Mouse (Mus musculus) neural tube, embryonic 15.5 days (tissue): ENCODE results near the gene Ms4a1. TPM values are rescaled to one million over a fixed set of nuclear protein-coding genes. Genes with fewer than 3 reads are reported as not detected.
"Not testable (repeated sequence)": the region's sequence is repeated elsewhere in the genome, so short reads cannot be mapped to it uniquely, and the experiment has no call there.

Source experiments
- ATAC-seq: fragments of 200-750 bp; cut with Nextera tagmentation; 2 replicates; pipeline ENCODE4 v1.8.0; 2017; ENCODE audit warnings: mild to moderate bottlenecking, moderate TSS enrichment, moderate library complexity; ENCODE audit not compliant: low FRiP score
- H3K27ac ChIP-seq: fragments of 300-500 bp; sonication (generic); replicated peaks from 2 replicates; pipeline ENCODE4 v1.5.1; 2015; ENCODE audit warnings: mild to moderate bottlenecking, inconsistent platforms
- H3K27me3 ChIP-seq: fragments of 300-500 bp; sonication (generic); replicated peaks from 2 replicates; pipeline ENCODE4 v1.6.1; 2015; ENCODE audit warnings: inconsistent platforms
- H3K36me3 ChIP-seq: fragments of 300-500 bp; sonication (generic); 2 replicates; pipeline ENCODE4 v1.6.1; 2015; ENCODE audit warnings: inconsistent platforms
- H3K4me1 ChIP-seq: fragments of 300-500 bp; sonication (generic); 2 replicates; pipeline ENCODE4 v1.6.1; 2015; ENCODE audit warnings: inconsistent platforms
- H3K4me2 ChIP-seq: fragments of 300-500 bp; sonication (generic); 2 replicates; pipeline ENCODE4 v1.6.1; 2015; ENCODE audit warnings: inconsistent platforms, mild to moderate bottlenecking, moderate library complexity
- H3K4me3 ChIP-seq: fragments of 300-500 bp; sonication (generic); replicated peaks from 2 replicates; pipeline ENCODE4 v1.5.1; 2015; ENCODE audit warnings: mild to moderate bottlenecking, inconsistent platforms
- H3K9ac ChIP-seq: fragments of 300-500 bp; sonication (generic); replicated peaks from 2 replicates; pipeline ENCODE4 v1.6.1; 2015; ENCODE audit warnings: mild to moderate bottlenecking, inconsistent platforms
- H3K9me3 ChIP-seq: fragments of 300-500 bp; sonication (generic); replicated peaks from 2 replicates; pipeline ENCODE4 v1.6.1; 2016; ENCODE audit warnings: inconsistent platforms
- WGBS: fragments of 180-500 bp; shearing (Covaris S2); methylation state at CpG from one replicate; pipeline ENCODE4 v1.1.7; 2015; ENCODE audit warnings: mixed read lengths; 5-methylcytosine and 5-hydroxymethylcytosine counted together
- polyA plus RNA-seq: library from polyadenylated mRNA; unstranded; fragments of >200 nt; fragmentation: Nextera tagmentation; extraction: Ambion mirVana; gene quantifications from 2 replicates; pipeline ENCODE4 v1.2.1, GENCODE M21; 2015

Ms4a1 gene
- 0.05 TPM in 1 of 2 replicates, not detected in the other for polyA plus RNA-seq

GRCm38 (mm10) chr19:11266052-11266845 is at the start of gene Ms4a1:
Gene Ms4a1 (minus strand): TSS chr19:11266241.
- H3K4me3 ChIP-seq, result no peak within 1 kb of the TSS
- ATAC-seq, result no peak
- H3K9ac ChIP-seq, result no peak within 1 kb of the TSS
- H3K27ac ChIP-seq, result no peak within 1 kb of the TSS
- no peaks in the 10 kb centered on the region for H3K36me3 ChIP-seq
- H3K9me3 ChIP-seq, result no peaks in the 10 kb centered on the region
- H3K4me1 ChIP-seq, result no peaks in the 10 kb centered on the region
- H3K27me3 ChIP-seq, result no peaks in the 10 kb centered on the region
- no peak within 1 kb of the TSS for H3K4me2 ChIP-seq
- WGBS, result 81% methylated on average over 8 of the region's 8 CpGs

GRCm38 (mm10) chr19:11314354-11314753 is 48.3 kb upstream of the Ms4a1 start, which contains the start of gene Ms4a14:
Gene Ms4a14 (minus strand): TSS chr19:11314454.
- Histone ChIP-seq H3K4me3 (no peak within 1 kb of the TSS), H3K36me3 (no peaks in the 10 kb centered on the region), H3K4me1 (no peaks in the 10 kb centered on the region), H3K9ac (no peak within 1 kb of the TSS), H3K27me3 (no peaks in the 10 kb centered on the region), H3K4me2 (no peak within 1 kb of the TSS), H3K9me3 (no peaks in the 10 kb centered on the region), H3K27ac (no peak within 1 kb of the TSS)
- no peak for ATAC-seq
- WGBS, result 77% methylated on average over 1 of the region's 1 CpGs

DNA sequence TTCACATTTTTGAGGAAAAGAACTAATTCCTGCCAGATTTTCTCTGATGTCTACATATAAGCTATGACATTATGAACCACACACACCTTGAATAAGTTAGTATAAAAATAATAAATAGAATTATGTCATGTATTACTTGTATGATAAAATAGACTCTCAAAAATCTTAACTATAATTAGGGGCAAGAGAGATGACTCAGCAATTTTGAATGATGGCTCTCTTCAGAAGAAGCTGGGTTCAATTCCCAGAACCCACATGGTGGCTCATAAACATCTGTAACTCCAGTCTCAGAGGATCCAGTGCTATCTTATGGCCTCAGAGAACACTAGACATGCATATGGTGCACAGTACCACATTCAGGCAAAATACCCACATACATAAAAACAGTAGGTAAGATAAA is 42.8 kb upstream of the Ms4a1 start:
- no peak for ATAC-seq
- Histone ChIP-seq H3K27me3 (no peaks in the 10 kb centered on the region), H3K4me3 (no peak overlapping the region), H3K27ac (no peak overlapping the region), H3K36me3 (no peaks in the 10 kb centered on the region), H3K4me2 (no peak overlapping the region), H3K9ac (no peak overlapping the region), H3K4me1 (no peaks in the 10 kb centered on the region), H3K9me3 (no peaks in the 10 kb centered on the region)

- not testable (repeated sequence) for H3K36me3 ChIP-seq, H3K4me2 ChIP-seq, H3K4me3 ChIP-seq, H3K27me3 ChIP-seq, H3K9me3 ChIP-seq, H3K27ac ChIP-seq, H3K4me1 ChIP-seq, ATAC-seq, H3K9ac ChIP-seq
- 51% methylated on average over 4 of the region's 4 CpGs for WGBS
Measured at GRCm38 (mm10) chr19:11299529-11299928, 33.5 kb upstream of the Ms4a1 start.

GRCm38 (mm10) chr19:11298939-11299338 is 32.9 kb upstream of the Ms4a1 start:
- H3K4me3 ChIP-seq, result no peak overlapping the region
- no peaks in the 10 kb centered on the region for H3K27me3 ChIP-seq
- no peaks in the 10 kb centered on the region for H3K4me1 ChIP-seq
- H3K4me2 ChIP-seq, result no peak overlapping the region
- no peak for ATAC-seq
- 56% methylated on average over 2 of the region's 2 CpGs for WGBS
- no peaks in the 10 kb centered on the region for H3K9me3 ChIP-seq
- no peak overlapping the region for H3K27ac ChIP-seq
- no peaks in the 10 kb centered on the region for H3K36me3 ChIP-seq
- no peak overlapping the region for H3K9ac ChIP-seq

DNA sequence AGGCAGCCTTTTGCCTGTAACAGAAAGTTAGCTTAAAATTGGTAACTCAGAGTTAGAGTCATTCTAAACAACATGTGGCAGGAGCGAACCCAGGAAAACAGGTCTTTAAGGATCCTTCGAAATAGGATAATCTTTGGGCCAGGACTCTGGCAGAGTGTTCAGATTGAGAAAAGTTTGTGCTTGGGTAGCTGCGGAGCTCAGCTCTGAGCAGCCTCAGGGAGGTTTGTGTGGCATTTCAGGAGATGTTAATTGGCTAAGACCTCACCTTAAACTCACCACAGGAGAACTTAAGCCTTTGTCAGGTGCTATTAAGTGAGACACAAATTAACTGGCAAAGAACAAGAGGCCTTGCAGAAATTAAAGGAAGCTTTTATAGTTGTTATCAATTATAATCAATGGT is 27.6 kb upstream of the Ms4a1 start:
- not testable (repeated sequence) for H3K27ac ChIP-seq, ATAC-seq, H3K4me1 ChIP-seq, H3K27me3 ChIP-seq, H3K36me3 ChIP-seq, H3K9ac ChIP-seq, H3K9me3 ChIP-seq
- H3K4me3 ChIP-seq, result peak overlapping the region; percentile 39; the same call in 1 of the 2 replicates
- 24% methylated on average over 3 of the region's 3 CpGs for WGBS
- H3K4me2 ChIP-seq, result peak overlapping the region; percentile 51

DNA sequence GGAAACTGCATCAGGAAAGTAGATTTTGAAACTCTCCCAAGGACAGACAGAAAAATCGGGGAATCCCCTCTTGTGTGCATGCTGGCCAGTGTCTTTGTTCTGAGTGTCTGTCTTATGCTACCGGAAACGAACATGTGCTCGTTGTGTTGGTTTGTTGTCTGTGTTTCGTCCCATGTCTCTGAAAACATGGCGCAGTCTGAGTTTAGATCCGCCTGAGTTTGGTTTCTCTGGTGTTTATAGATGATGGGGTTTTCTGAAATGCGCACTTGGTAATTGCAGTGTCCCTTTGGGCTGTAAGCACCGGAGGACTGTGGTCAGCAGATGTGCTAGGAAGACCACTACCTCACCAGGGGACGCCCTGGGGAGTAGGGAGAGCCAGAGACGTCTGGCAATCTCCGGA is 26.9 kb upstream of the Ms4a1 start:
- peak overlapping the region; percentile 51 for H3K4me2 ChIP-seq
- no peak overlapping the region for H3K9ac ChIP-seq
- no peak for ATAC-seq
- 20% methylated on average over 12 of the region's 12 CpGs for WGBS
- H3K36me3 ChIP-seq, result no peaks in the 10 kb centered on the region
- no peaks in the 10 kb centered on the region for H3K9me3 ChIP-seq
- H3K4me3 ChIP-seq, result peak overlapping the region; percentile 39
- no peaks in the 10 kb centered on the region for H3K4me1 ChIP-seq
- H3K27me3 ChIP-seq, result no peaks in the 10 kb centered on the region
- no peak overlapping the region for H3K27ac ChIP-seq

DNA sequence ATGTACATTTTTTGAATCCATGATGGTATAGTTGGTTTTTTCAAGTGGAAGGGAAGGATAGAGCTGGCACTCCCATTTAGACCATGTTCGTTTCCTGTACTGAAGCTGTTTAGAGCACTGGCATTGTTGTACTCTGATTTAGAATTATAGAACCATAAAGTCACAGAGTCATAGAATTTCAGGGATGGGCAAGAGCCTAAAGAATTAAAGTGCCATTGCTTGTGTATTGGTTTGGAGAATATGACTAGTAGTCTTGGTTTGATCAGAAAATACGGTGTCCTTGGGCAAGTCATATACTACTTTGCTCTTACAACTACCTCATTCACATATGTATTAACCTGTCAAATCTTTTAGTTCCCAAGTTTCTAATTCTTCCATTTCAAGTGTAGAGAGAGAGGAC is 17.7 kb upstream of the Ms4a1 start, which contains the start of gene Ms4a5:
Ms4a5 (minus strand) TSS at position 101 of the 400 bp plus-strand sequence.
- Histone ChIP-seq H3K4me1 (no peaks in the 10 kb centered on the region), H3K4me2 (no peak within 1 kb of the TSS), H3K9me3 (no peaks in the 10 kb centered on the region), H3K4me3 (no peak within 1 kb of the TSS), H3K9ac (no peak within 1 kb of the TSS), H3K36me3 (no peaks in the 10 kb centered on the region), H3K27ac (no peak within 1 kb of the TSS), H3K27me3 (no peaks in the 10 kb centered on the region)
- no peak for ATAC-seq
- WGBS, result 90% methylated on average over 2 of the region's 2 CpGs

- H3K36me3 ChIP-seq, result no peaks in the 10 kb centered on the region
- no peak overlapping the region for H3K9ac ChIP-seq
- 85% methylated on average over 3 of the region's 3 CpGs for WGBS
- H3K27me3 ChIP-seq, result no peaks in the 10 kb centered on the region
- no peak for ATAC-seq
- H3K4me2 ChIP-seq, result no peak overlapping the region
- no peak overlapping the region for H3K4me3 ChIP-seq
- H3K27ac ChIP-seq, result no peak overlapping the region
- no peaks in the 10 kb centered on the region for H3K9me3 ChIP-seq
- no peaks in the 10 kb centered on the region for H3K4me1 ChIP-seq
Measured at GRCm38 (mm10) chr19:11280223-11280622, 14.2 kb upstream of the Ms4a1 start.

GRCm38 (mm10) chr19:11276431-11276830 is 10.4 kb upstream of the Ms4a1 start:
- Histone ChIP-seq H3K27me3 (no peaks in the 10 kb centered on the region), H3K36me3 (no peaks in the 10 kb centered on the region), H3K4me1 (no peaks in the 10 kb centered on the region), H3K4me2 (no peak overlapping the region), H3K9me3 (no peaks in the 10 kb centered on the region), H3K9ac (no peak overlapping the region), H3K4me3 (no peak overlapping the region), H3K27ac (no peak overlapping the region)
- no peak for ATAC-seq
- 60% methylated on average over 5 of the region's 5 CpGs for WGBS

GRCm38 (mm10) chr19:11266956-11267355 is 915 bp upstream of the Ms4a1 start:
- H3K36me3 ChIP-seq, result no peaks in the 10 kb centered on the region
- WGBS, result 85% methylated on average over 4 of the region's 4 CpGs
- H3K4me3 ChIP-seq, result no peak overlapping the region
- H3K9ac ChIP-seq, result no peak overlapping the region
- no peak overlapping the region for H3K27ac ChIP-seq
- no peaks in the 10 kb centered on the region for H3K4me1 ChIP-seq
- no peak for ATAC-seq
- no peak overlapping the region for H3K4me2 ChIP-seq
- no peaks in the 10 kb centered on the region for H3K9me3 ChIP-seq
- no peaks in the 10 kb centered on the region for H3K27me3 ChIP-seq

DNA sequence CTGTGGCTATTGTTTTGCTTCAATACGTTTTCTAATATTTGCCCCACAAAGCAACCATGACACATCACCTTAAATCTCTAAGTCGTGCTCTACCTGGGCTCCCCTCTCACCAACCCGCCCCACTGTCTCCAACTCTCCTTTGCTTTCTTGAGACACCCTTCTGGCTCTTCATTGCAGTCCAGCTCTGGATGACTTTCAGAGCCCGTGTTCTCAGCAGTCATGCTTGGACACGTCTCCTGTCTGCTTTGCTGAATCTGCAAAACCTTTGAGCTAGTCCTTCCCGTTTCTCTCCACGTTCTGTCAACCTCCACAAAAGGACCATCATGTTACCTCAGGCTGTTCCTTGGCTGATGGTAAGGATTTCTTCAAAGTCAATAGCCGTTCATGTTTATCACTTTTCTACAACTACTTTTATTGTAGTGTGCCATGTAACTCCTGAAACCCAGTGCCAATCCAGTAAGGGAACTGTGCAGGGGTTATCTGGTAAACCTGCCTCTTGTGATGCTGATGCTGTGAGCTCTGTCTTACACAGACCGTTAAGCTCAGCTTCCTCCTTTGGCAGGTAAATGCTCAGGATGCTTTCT is 1.3 kb downstream of the Ms4a1 start:
- Histone ChIP-seq H3K4me2 (no peak overlapping the region), H3K9me3 (no peaks in the 10 kb centered on the region), H3K4me3 (no peak overlapping the region), H3K27ac (no peak overlapping the region), H3K27me3 (no peaks in the 10 kb centered on the region), H3K36me3 (no peaks in the 10 kb centered on the region), H3K9ac (no peak overlapping the region), H3K4me1 (no peaks in the 10 kb centered on the region)
- 93% methylated on average over 9 of the region's 9 CpGs for WGBS
- ATAC-seq, result no peak
